Mouse (Mus musculus) heart, adult 2 months (tissue): ENCODE data around the gene Stra8.

Experiments
- CTCF ChIP-seq: fragments of 200-600 bp; IDR thresholded peaks from 2 replicates; pipeline ENCODE4 v1.8.1; 2022; ENCODE audit warnings: antibody characterized with exemption, mild to moderate bottlenecking, moderate library complexity
- EP300 ChIP-seq: fragments of 200-500 bp; IDR thresholded peaks from 2 replicates; pipeline ENCODE4 v1.6.1; 2011; ENCODE audit warnings: low read depth, low read length, control low read depth; ENCODE audit not compliant: insufficient read depth

GRCm38 (mm10) chr6:34948461-34948860 is 28.5 kb downstream of the Stra8 start:
- TF ChIP-seq CTCF = no peak
- no peak for TF ChIP-seq EP300
